ENCODE assay signal across 9 mouse cellular contexts in the genomic region with DNA sequence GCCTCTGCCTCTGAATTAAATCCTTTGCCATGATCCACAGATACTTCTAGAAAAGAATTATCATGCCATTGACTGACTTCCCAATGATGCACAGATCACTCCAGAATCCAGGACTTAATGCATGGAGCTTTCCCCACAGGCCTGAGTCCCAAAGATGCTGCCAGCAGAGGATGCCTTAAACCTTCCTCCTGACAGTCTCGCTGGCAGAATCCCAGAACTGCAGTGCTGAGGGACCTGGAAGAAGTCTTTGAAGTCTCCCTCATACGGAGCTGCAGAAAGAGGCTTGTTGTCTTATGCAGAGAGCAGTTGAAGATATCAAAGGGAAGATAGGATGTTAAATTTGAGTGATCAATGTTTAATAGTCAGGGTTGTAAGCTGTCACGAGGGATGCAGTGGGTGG.
DNase-seq lines count a peak whose midpoint lies in the region; ATAC-seq and TF ChIP-seq lines count a peak whose summit lies in the region.
"Had no signal": no experiment of that assay in that cellular context is flagged by ENCODE, and none has a peak within 500 bp of the region (broad histone marks: within the 10 kb centered on the region; RNA-seq: fewer than 3 reads in every experiment).

No protein-coding gene starts in this region.

- 34% methylated on average over 3 of the region's 3 CpGs for WGBS in lung, embryonic 14.5 days
- 23% methylated on average over 3 of the region's 3 CpGs for WGBS in embryonic facial prominence, embryonic 15.5 days
- 33% methylated on average over 3 of the region's 3 CpGs for WGBS in hindbrain, postnatal 0 days
- 33% methylated on average over 3 of the region's 3 CpGs for WGBS in stomach, embryonic 14.5 days

- H3K9ac ChIP-seq in lung, embryonic 14.5 days = no peak overlapping the region
- H3K9ac ChIP-seq in embryonic facial prominence, embryonic 15.5 days = no peak overlapping the region
- no peak overlapping the region for H3K9ac ChIP-seq in hindbrain, postnatal 0 days (replicated peaks; ENCODE audit: low read length)
- H3K9ac ChIP-seq in stomach, embryonic 14.5 days (replicated peaks; ENCODE audit: low read depth, low read length) = peak overlapping the region; percentile 7; the same call in 1 of the 2 replicates

- H3K4me3 ChIP-seq in lung, embryonic 14.5 days (ENCODE audit: low read depth, low read length) = no peak overlapping the region
- H3K4me3 ChIP-seq in embryonic facial prominence, embryonic 15.5 days (replicated peaks) = no peak overlapping the region
- no peak overlapping the region for H3K4me3 ChIP-seq in hindbrain, postnatal 0 days (ENCODE audit: low read length)
- H3K4me3 ChIP-seq in stomach, embryonic 14.5 days (ENCODE audit: low read depth, low read length) = no peak overlapping the region

- H3K36me3 ChIP-seq in lung, embryonic 14.5 days (ENCODE audit: insufficient read depth) = no peaks in the 10 kb centered on the region
- no peaks in the 10 kb centered on the region for H3K36me3 ChIP-seq in embryonic facial prominence, embryonic 15.5 days
- H3K36me3 ChIP-seq in hindbrain, postnatal 0 days (ENCODE audit: insufficient read depth, low read length) = no peaks in the 10 kb centered on the region
- H3K36me3 ChIP-seq in stomach, embryonic 14.5 days (ENCODE audit: control insufficient read depth, insufficient read depth, low read length) = no peaks in the 10 kb centered on the region
- H3K36me3 ChIP-seq: G1E had no signal

- peak overlapping the region; percentile 88 for H3K27ac ChIP-seq in lung, embryonic 14.5 days (ENCODE audit: low read depth)
- H3K27ac ChIP-seq in embryonic facial prominence, embryonic 15.5 days (replicated peaks) = peak overlapping the region; percentile 87
- H3K27ac ChIP-seq in hindbrain, postnatal 0 days = peak overlapping the region; percentile 78; the same call in 1 of the 2 replicates
- H3K27ac ChIP-seq in stomach, embryonic 14.5 days (ENCODE audit: low read length) = peak overlapping the region; percentile 95

- peaks cover 42% of the 10 kb centered on the region for H3K4me1 ChIP-seq in lung, embryonic 14.5 days (ENCODE audit: insufficient read depth)
- peaks cover 54% of the 10 kb centered on the region for H3K4me1 ChIP-seq in embryonic facial prominence, embryonic 15.5 days
- H3K4me1 ChIP-seq in hindbrain, postnatal 0 days (ENCODE audit: insufficient read depth, low read length) = peaks cover 23% of the 10 kb centered on the region
- H3K4me1 ChIP-seq in stomach, embryonic 14.5 days (ENCODE audit: control insufficient read depth, insufficient read depth, low read length) = peaks cover 43% of the 10 kb centered on the region

- TF ChIP-seq CTCF in lung, embryonic 14.5 days (IDR thresholded peaks at IDR 0.05; ENCODE audit: low read depth) = no peak
- no peak for TF ChIP-seq CTCF in hindbrain, postnatal 0 days (IDR thresholded peaks at IDR 0.05; ENCODE audit: low read depth)

- DNase-seq in lung, embryonic 14.5 days = peak; percentile 56
- DNase-seq in lung, postnatal 14 days = no peak
- DNase-seq in hindbrain, postnatal 0 days (ENCODE audit: low spot score) = peak; percentile 38
- no peak for DNase-seq in urinary bladder, postnatal 25 days (ENCODE audit: low spot score)
- no peak for DNase-seq in urinary bladder, postnatal 4 days (ENCODE audit: low spot score in 2 of 2)
- DNase-seq: heart, postnatal 10 days had no signal

- H3K4me2 ChIP-seq in lung, embryonic 14.5 days = 0 out of 2 replicates have a peak overlapping the region, but pooled peaks have one; percentile 48
- no peak overlapping the region for H3K4me2 ChIP-seq in embryonic facial prominence, embryonic 15.5 days (replicated peaks)
- no peak overlapping the region for H3K4me2 ChIP-seq in hindbrain, postnatal 0 days (ENCODE audit: low read depth, low read length)
- 0 out of 2 replicates have a peak overlapping the region, but pooled peaks have one; percentile 26 for H3K4me2 ChIP-seq in stomach, embryonic 14.5 days (replicated peaks; ENCODE audit: low read depth, low read length)

- no peaks in the 10 kb centered on the region for H3K27me3 ChIP-seq in lung, embryonic 14.5 days (ENCODE audit: insufficient read depth, low read length)
- no peaks in the 10 kb centered on the region for H3K27me3 ChIP-seq in embryonic facial prominence, embryonic 15.5 days
- no peaks in the 10 kb centered on the region for H3K27me3 ChIP-seq in hindbrain, postnatal 0 days (ENCODE audit: insufficient read depth, low read length)
- no peaks in the 10 kb centered on the region for H3K27me3 ChIP-seq in stomach, embryonic 14.5 days (ENCODE audit: control insufficient read depth, insufficient read depth, low read length)

- ATAC-seq in lung, embryonic 14.5 days (ENCODE audit: insufficient read depth) = no peak
- ATAC-seq in embryonic facial prominence, embryonic 15.5 days (ENCODE audit: insufficient number of reproducible peaks, low FRiP score, low TSS enrichment, low read depth) = no peak
- no peak for ATAC-seq in hindbrain, postnatal 0 days
- ATAC-seq in stomach, embryonic 14.5 days (ENCODE audit: insufficient number of reproducible peaks, insufficient read depth, low FRiP score, low read depth) = no peak

- no peaks in the 10 kb centered on the region for H3K9me3 ChIP-seq in lung, embryonic 14.5 days (ENCODE audit: low read depth, low read length)
- H3K9me3 ChIP-seq in embryonic facial prominence, embryonic 15.5 days (replicated peaks) = no peaks in the 10 kb centered on the region
- no peaks in the 10 kb centered on the region for H3K9me3 ChIP-seq in hindbrain, postnatal 0 days (ENCODE audit: low read length)
- no peaks in the 10 kb centered on the region for H3K9me3 ChIP-seq in stomach, embryonic 14.5 days (ENCODE audit: control insufficient read depth, low read depth, low read length)

Comparison
In these comparisons a context has a peak if more than half of its experiments do, and no peak if none do; other contexts are left out.
1. DNase-seq: peak in lung, embryonic 14.5 days (single experiment) and hindbrain, postnatal 0 days (single experiment); none in lung, postnatal 14 days (single experiment), urinary bladder, postnatal 25 days (single experiment) and urinary bladder, postnatal 4 days (0 of 2).
2. H3K4me2 ChIP-seq: peak in lung, embryonic 14.5 days (single experiment) and stomach, embryonic 14.5 days (single experiment); none in embryonic facial prominence, embryonic 15.5 days (single experiment) and hindbrain, postnatal 0 days (single experiment).
3. Peak in every context shown above with its lines, with median percentiles within 50 percentile points of each other: H3K27ac ChIP-seq.